Mouse (Mus musculus) limb, embryonic 11.5 days (tissue): ENCODE data around the gene Nelfb. TPM values are rescaled to one million over a fixed set of nuclear protein-coding genes. Genes with fewer than 3 reads are reported as not detected.
A peak's percentile ranks its signal among the peaks of the same experiment; 100 is the strongest.

Experiments
- ATAC-seq: fragments of 200-750 bp; cut with Nextera tagmentation; 2 replicates; pipeline ENCODE4 v1.8.0; 2017; ENCODE audit warnings: low read depth; ENCODE audit not compliant: insufficient number of reproducible peaks, low FRiP score, low TSS enrichment
- DNase-seq: peaks from one replicate; pipeline ENCODE4 v3.0.0-alpha.2; 2015; ENCODE audit warnings: low spot score
- H3K27ac ChIP-seq: fragments of 300-500 bp; sonication (generic); replicated peaks from 2 replicates; pipeline ENCODE4 v1.5.1; 2014; ENCODE audit warnings: low read depth, mild to moderate bottlenecking, low read length
- H3K27me3 ChIP-seq: fragments of 300-500 bp; sonication (generic); 2 replicates; pipeline ENCODE4 v1.6.1; 2014; ENCODE audit warnings: mild to moderate bottlenecking, low read length, mixed read lengths; ENCODE audit not compliant: control insufficient read depth, insufficient read depth
- H3K36me3 ChIP-seq: fragments of 300-500 bp; sonication (generic); 2 replicates; pipeline ENCODE4 v1.6.1; 2014; ENCODE audit warnings: mild to moderate bottlenecking, low read length, moderate library complexity, mixed read lengths; ENCODE audit not compliant: control insufficient read depth, insufficient read depth
- H3K4me1 ChIP-seq: fragments of 300-500 bp; sonication (generic); 2 replicates; pipeline ENCODE4 v1.6.1; 2014; ENCODE audit warnings: low read length, mixed read lengths; ENCODE audit not compliant: control insufficient read depth, insufficient read depth
- H3K4me2 ChIP-seq: fragments of 300-500 bp; sonication (generic); 2 replicates; pipeline ENCODE4 v1.6.1; 2014; ENCODE audit warnings: low read depth, mild to moderate bottlenecking, moderate library complexity; ENCODE audit not compliant: severe bottlenecking
- H3K4me3 ChIP-seq: fragments of 300-500 bp; sonication (generic); 2 replicates; pipeline ENCODE4 v1.5.1; 2014; ENCODE audit warnings: low read depth, low read length
- H3K9ac ChIP-seq: fragments of 300-500 bp; sonication (generic); 2 replicates; pipeline ENCODE4 v1.6.1; 2014; ENCODE audit warnings: mild to moderate bottlenecking, low read length
- H3K9me3 ChIP-seq: fragments of 300-500 bp; sonication (generic); 2 replicates; pipeline ENCODE4 v1.6.1; 2016; ENCODE audit warnings: low read length; ENCODE audit not compliant: control insufficient read depth
- WGBS: fragments of 180-500 bp; shearing (Covaris S2); extraction: QIAGEN DNeasy Blood & Tissue Kit; methylation state at CpG from one replicate; pipeline ENCODE4 v1.1.7; 2014; 5-methylcytosine and 5-hydroxymethylcytosine counted together
- polyA plus RNA-seq: library from polyadenylated mRNA; unstranded; fragments of >200 nt; fragmentation: Nextera tagmentation; extraction: Ambion mirVana; gene quantifications from 2 replicates; pipeline ENCODE4 v1.2.1, GENCODE M21; 2014

The Nelfb gene
- polyA plus RNA-seq, 1 experiment from 2014 or later, result 103 TPM

DNA sequence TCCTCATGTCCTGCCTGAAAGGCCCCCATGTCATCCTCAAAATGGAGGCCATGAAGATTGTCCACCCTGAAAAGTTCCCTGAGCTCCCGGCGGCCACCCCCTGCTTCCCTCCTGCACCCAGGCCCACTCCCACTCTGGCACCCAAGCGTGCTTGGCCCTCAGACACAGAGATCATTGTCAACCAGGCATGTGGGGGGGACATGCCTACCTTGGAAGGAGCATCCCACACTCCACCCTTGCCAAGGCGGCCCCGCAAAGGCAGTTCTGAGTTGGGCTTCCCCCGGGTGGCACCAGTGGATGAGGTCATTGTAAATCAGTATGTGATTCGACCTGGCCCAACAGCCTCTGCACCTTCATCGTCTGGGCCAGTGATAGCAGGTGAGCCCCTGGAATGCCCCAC lies 32.1 kb upstream of the Nelfb start:
- H3K4me2 ChIP-seq, result no peak overlapping the region

GRCm38 (mm10) chr2:25242101-25242506 lies 30.8 kb upstream of the Nelfb start, which contains the start of the genes Rnf208 and Cysrt1:
Gene Rnf208, plus strand, starts transcription at chr2:25242255.
Gene Cysrt1, minus strand, starts transcription at chr2:25242452.
- DNase-seq, result peak; percentile 45
- WGBS, result under 1% methylated on average over 44 of the region's 59 CpGs
- H3K4me1 ChIP-seq, result peaks cover 11% of the 10 kb centered on the region; the same call in 1 of the 2 replicates
- peaks cover 5% of the 10 kb centered on the region for H3K36me3 ChIP-seq
- H3K4me2 ChIP-seq, result peak within 1 kb of the TSS; percentile 96
- no peak for ATAC-seq
- H3K27ac ChIP-seq, result no peak within 1 kb of the TSS
- H3K4me3 ChIP-seq, result peak within 1 kb of the TSS; percentile 43
- peak within 1 kb of the TSS; percentile 40 for H3K9ac ChIP-seq
- peaks cover 29% of the 10 kb centered on the region for H3K27me3 ChIP-seq
- no peaks in the 10 kb centered on the region for H3K9me3 ChIP-seq

More for the DNA sequence above, 32.1 kb upstream of the Nelfb start:
- Histone ChIP-seq H3K36me3 (peaks cover 9% of the 10 kb centered on the region), H3K4me1 (peaks cover 11% of the 10 kb centered on the region; the same call in 1 of the 2 replicates), H3K4me3 (no peak overlapping the region), H3K27ac (no peak overlapping the region), H3K27me3 (peaks cover 29% of the 10 kb centered on the region), H3K9me3 (no peaks in the 10 kb centered on the region), H3K9ac (no peak overlapping the region)
- 79% methylated on average over 8 of the region's 8 CpGs for WGBS
- ATAC-seq (no peak), DNase-seq (no peak)

- 0 out of 2 replicates have a peak, but pooled peaks have one; percentile 12 for ATAC-seq
- Histone ChIP-seq H3K27ac (no peak overlapping the region), H3K4me1 (peaks cover 11% of the 10 kb centered on the region; the same call in 1 of the 2 replicates), H3K9ac (no peak overlapping the region), H3K36me3 (peaks cover 3% of the 10 kb centered on the region), H3K9me3 (no peaks in the 10 kb centered on the region), H3K4me3 (peak overlapping the region; percentile 43; the same call in 1 of the 2 replicates), H3K27me3 (peaks cover 29% of the 10 kb centered on the region), H3K4me2 (peak overlapping the region; percentile 96)
- no peak for DNase-seq
- 19% methylated on average over 6 of the region's 6 CpGs for WGBS
These were observed 30.1 kb upstream of the Nelfb start for GRCm38 (mm10) chr2:25241438-25241775.

DNA sequence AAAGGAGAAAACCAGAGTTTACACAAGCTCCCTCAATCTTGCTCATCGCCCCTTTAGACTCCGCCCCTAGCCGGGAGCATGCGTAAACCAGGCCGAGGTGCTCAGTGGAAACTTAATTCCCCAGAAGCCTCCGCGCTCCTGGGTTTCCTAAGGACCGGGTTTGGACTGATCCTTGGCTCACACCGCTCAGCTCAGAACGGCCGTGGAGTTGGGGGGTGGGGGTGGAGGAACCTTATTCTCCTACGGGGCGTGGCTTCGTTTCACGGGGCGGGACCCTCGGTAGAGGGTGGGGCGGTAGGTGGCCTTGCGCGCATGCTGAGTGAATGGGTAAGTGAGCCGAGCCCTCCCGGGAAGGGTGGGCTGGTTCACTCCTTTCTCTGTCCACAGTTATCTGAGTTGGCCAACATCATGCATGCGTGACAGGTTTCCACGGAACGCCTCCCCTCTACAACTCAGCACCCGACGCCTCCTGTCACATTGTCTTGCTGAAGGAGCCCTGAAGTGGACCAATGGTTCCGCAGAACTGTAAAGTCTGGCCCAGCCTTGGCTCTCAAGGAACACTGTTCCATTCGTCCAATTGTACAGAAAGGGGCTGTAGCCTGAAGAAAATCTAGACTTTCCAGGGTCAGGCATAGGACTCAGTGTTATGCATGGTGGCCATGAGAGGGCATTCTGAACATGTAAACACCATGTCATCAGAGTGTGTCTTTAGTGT lies 29.6 kb upstream of the Nelfb start:
- under 1% methylated on average over 29 of the region's 29 CpGs for WGBS
- H3K36me3 ChIP-seq, result peaks cover 3% of the 10 kb centered on the region; the same call in 1 of the 2 replicates
- ATAC-seq, result peak; percentile 79
- H3K27ac ChIP-seq, result no peak overlapping the region
- H3K4me3 ChIP-seq, result peak overlapping the region; percentile 26
- H3K9me3 ChIP-seq, result no peaks in the 10 kb centered on the region
- H3K4me2 ChIP-seq, result peak overlapping the region; percentile 96
- peaks cover 29% of the 10 kb centered on the region for H3K27me3 ChIP-seq
- H3K4me1 ChIP-seq, result peaks cover 11% of the 10 kb centered on the region; the same call in 1 of the 2 replicates
- H3K9ac ChIP-seq, result peak overlapping the region; percentile 23
- DNase-seq, result peak; percentile 79

- peak overlapping the region; percentile 96 for H3K4me2 ChIP-seq
- H3K9ac ChIP-seq, result no peak overlapping the region; the same call in 1 of the 2 replicates
- DNase-seq, result no peak
- WGBS, result 52% methylated on average over 8 of the region's 8 CpGs
- H3K9me3 ChIP-seq, result no peaks in the 10 kb centered on the region
- H3K27ac ChIP-seq, result no peak overlapping the region
- H3K27me3 ChIP-seq, result peaks cover 29% of the 10 kb centered on the region
- H3K4me3 ChIP-seq, result peak overlapping the region; percentile 26
- peaks cover 11% of the 10 kb centered on the region; the same call in 1 of the 2 replicates for H3K4me1 ChIP-seq
- H3K36me3 ChIP-seq, result peaks cover under 1% of the 10 kb centered on the region; the same call in 1 of the 2 replicates
- ATAC-seq, result no peak
These were observed 29.0 kb upstream of the Nelfb start for GRCm38 (mm10) chr2:25240310-25240709.

- Histone ChIP-seq H3K4me3 (no peak overlapping the region), H3K27me3 (peaks cover 29% of the 10 kb centered on the region), H3K27ac (no peak overlapping the region), H3K9ac (no peak overlapping the region), H3K9me3 (no peaks in the 10 kb centered on the region), H3K36me3 (no peaks in the 10 kb centered on the region), H3K4me2 (no peak overlapping the region; the same call in 1 of the 2 replicates), H3K4me1 (peaks cover 11% of the 10 kb centered on the region; the same call in 1 of the 2 replicates)
- no peak for ATAC-seq
- DNase-seq, result no peak
- 88% methylated on average over 3 of the region's 3 CpGs for WGBS
These were observed 28.5 kb upstream of the Nelfb start for GRCm38 (mm10) chr2:25239766-25240165.

DNA sequence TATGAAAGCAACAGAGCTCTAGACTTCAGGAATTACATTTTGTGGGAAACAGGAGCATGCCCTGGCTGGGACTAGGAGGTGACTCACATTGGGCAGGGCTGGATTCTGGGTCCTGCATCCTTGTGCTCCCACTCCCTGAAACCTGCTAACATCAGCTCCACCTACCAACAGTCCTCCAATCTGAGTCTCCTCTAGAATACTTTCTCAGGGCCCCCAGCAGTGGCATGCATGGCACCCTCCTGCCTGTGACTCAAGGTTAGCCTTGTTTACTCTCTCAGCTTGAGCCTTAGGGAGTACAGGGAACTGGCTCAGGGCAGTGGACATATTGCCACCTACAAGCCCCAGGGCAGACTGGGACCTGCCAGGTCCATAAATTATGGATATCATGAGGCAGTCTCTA lies 26.8 kb upstream of the Nelfb start:
- no peak overlapping the region for H3K4me2 ChIP-seq
- H3K4me3 ChIP-seq, result no peak overlapping the region
- DNase-seq, result no peak
- peaks cover 23% of the 10 kb centered on the region for H3K27me3 ChIP-seq
- no peak for ATAC-seq
- peaks cover 11% of the 10 kb centered on the region; the same call in 1 of the 2 replicates for H3K4me1 ChIP-seq
- H3K9me3 ChIP-seq, result no peaks in the 10 kb centered on the region
- H3K27ac ChIP-seq, result no peak overlapping the region
- H3K9ac ChIP-seq, result no peak overlapping the region
- H3K36me3 ChIP-seq, result no peaks in the 10 kb centered on the region

DNA sequence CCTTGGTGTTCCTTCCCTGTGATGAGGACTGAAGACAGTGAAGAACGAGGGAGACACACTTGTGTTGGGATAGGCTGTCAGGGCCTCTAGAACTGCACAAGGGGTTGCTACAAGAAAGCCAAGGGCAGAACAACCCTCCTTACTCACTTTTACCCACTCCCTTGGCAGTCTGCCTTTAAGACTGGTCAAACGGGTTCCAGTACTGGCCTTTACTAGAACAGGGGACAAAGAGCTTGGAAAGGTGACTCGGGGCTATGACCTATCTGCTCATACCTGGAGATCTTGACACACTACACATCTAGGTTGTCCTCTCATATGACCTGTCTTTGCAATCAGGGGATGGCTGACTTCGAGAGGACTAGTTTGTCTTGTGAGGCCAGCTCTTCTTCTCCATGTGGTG lies 26.2 kb upstream of the Nelfb start:
- Histone ChIP-seq H3K36me3 (no peaks in the 10 kb centered on the region), H3K4me1 (peaks cover 11% of the 10 kb centered on the region; the same call in 1 of the 2 replicates), H3K27me3 (peaks cover 18% of the 10 kb centered on the region), H3K9me3 (no peaks in the 10 kb centered on the region), H3K4me2 (no peak overlapping the region), H3K27ac (no peak overlapping the region), H3K4me3 (no peak overlapping the region), H3K9ac (no peak overlapping the region)
- DNase-seq (no peak), ATAC-seq (no peak)
- WGBS, result 61% methylated on average over 4 of the region's 4 CpGs
